Mouse (Mus musculus): ENCODE results near the gene Cox7a1.

Cox7a1 gene

GRCm38 (mm10) chr7:30219293-30220007 lies 35.5 kb downstream of the Cox7a1 start:
- DNase-seq (ENCODE audit: extremely low read depth, insufficient read length, low spot score): no peak

GRCm38 (mm10) chr7:30220008-30220356 lies 36.0 kb downstream of the Cox7a1 start:
- no peak for DNase-seq (ENCODE audit: extremely low read depth, insufficient read length, low spot score)

- DNase-seq (ENCODE audit: extremely low read depth, insufficient read length, low spot score): no peak
These were observed 37.5 kb downstream of the Cox7a1 start for GRCm38 (mm10) chr7:30221433-30221832.

GRCm38 (mm10) chr7:30222205-30222604 lies 38.3 kb downstream of the Cox7a1 start:
- no peak for DNase-seq (ENCODE audit: extremely low read depth, insufficient read length, low spot score)

- no peak for DNase-seq (ENCODE audit: extremely low read depth, insufficient read length, low spot score)
These were observed 40.3 kb downstream of the Cox7a1 start for GRCm38 (mm10) chr7:30224206-30224605.

GRCm38 (mm10) chr7:30231328-30231668 lies 47.4 kb downstream of the Cox7a1 start:
- DNase-seq (ENCODE audit: extremely low read depth, insufficient read length, low spot score): peak; percentile 21

GRCm38 (mm10) chr7:30231669-30232454 lies 47.9 kb downstream of the Cox7a1 start, which contains the start of the genes Polr2i and Tbcb:
Gene Polr2i (plus strand): TSS chr7:30231948.
Gene Tbcb (minus strand): TSS chr7:30232272.
- DNase-seq (ENCODE audit: extremely low read depth, insufficient read length, low spot score): peak; percentile 96

- no peak for DNase-seq (ENCODE audit: extremely low read depth, insufficient read length, low spot score)
These were observed 48.7 kb downstream of the Cox7a1 start for GRCm38 (mm10) chr7:30232631-30233148.

GRCm38 (mm10) chr7:30233387-30233786 lies 49.4 kb downstream of the Cox7a1 start:
- no peak for DNase-seq (ENCODE audit: extremely low read depth, insufficient read length, low spot score)

- no peak for DNase-seq (ENCODE audit: extremely low read depth, insufficient read length, low spot score)
These were observed 50.4 kb downstream of the Cox7a1 start for GRCm38 (mm10) chr7:30234276-30234858.

GRCm38 (mm10) chr7:30235091-30235490 lies 51.1 kb downstream of the Cox7a1 start:
- DNase-seq (ENCODE audit: extremely low read depth, insufficient read length, low spot score): no peak

GRCm38 (mm10) chr7:30235625-30236024 lies 51.7 kb downstream of the Cox7a1 start, which contains the start of gene Ovol3:
Gene Ovol3 (minus strand): TSS chr7:30235725.
- DNase-seq (ENCODE audit: extremely low read depth, insufficient read length, low spot score): no peak

Data from 3134 (cell line).